9 mouse cellular contexts compared by ENCODE assay signal in genomic region chr7:143460217-143460834, GRCm38 (mm10). TPM values are rescaled to one million over a fixed set of nuclear protein-coding genes. Genes with fewer than 3 reads are reported as not detected.
DNase-seq lines count a peak whose midpoint lies in the region; ATAC-seq lines count a peak whose summit lies in the region.
"Had no signal": no experiment of that assay in that cellular context is flagged by ENCODE, and none has a peak within 500 bp of the region (broad histone marks: within the 10 kb centered on the region; RNA-seq: fewer than 3 reads in every experiment).

No protein-coding gene starts in this region.

- ATAC-seq in kidney, embryonic 14.5 days (ENCODE audit: low FRiP score, low TSS enrichment): no peak
- ATAC-seq in hindbrain, embryonic 13.5 days (ENCODE audit: low FRiP score): no peak; the same call in 1 of the 2 replicates
- 0 out of 2 replicates have a peak, but pooled peaks have one; percentile 1 for ATAC-seq in midbrain, embryonic 12.5 days (ENCODE audit: low FRiP score, low read depth)

- peak overlapping the region; percentile 50 for H3K4me3 ChIP-seq in kidney, embryonic 14.5 days (ENCODE audit: low read length)
- H3K4me3 ChIP-seq in embryonic facial prominence, embryonic 10.5 days: peak overlapping the region; percentile 72
- H3K4me3 ChIP-seq in hindbrain, embryonic 13.5 days: peak overlapping the region; percentile 63
- H3K4me3 ChIP-seq in midbrain, embryonic 12.5 days: peak overlapping the region; percentile 67

- H3K9ac ChIP-seq in kidney, embryonic 14.5 days (ENCODE audit: low read depth, low read length): peak overlapping the region; percentile 63
- peak overlapping the region; percentile 80 for H3K9ac ChIP-seq in hindbrain, embryonic 13.5 days
- H3K9ac ChIP-seq in midbrain, embryonic 12.5 days (replicated peaks): peak overlapping the region; percentile 73

- H3K27ac ChIP-seq in kidney, embryonic 14.5 days (ENCODE audit: low read depth, low read length): peak overlapping the region; percentile 59; the same call in 1 of the 2 replicates
- H3K27ac ChIP-seq in embryonic facial prominence, embryonic 10.5 days (replicated peaks): peak overlapping the region; percentile 88
- H3K27ac ChIP-seq in hindbrain, embryonic 13.5 days: peak overlapping the region; percentile 82
- peak overlapping the region; percentile 83 for H3K27ac ChIP-seq in midbrain, embryonic 12.5 days (replicated peaks)

- peak overlapping the region; percentile 48 for H3K4me2 ChIP-seq in kidney, embryonic 14.5 days (replicated peaks; ENCODE audit: low read depth, low read length)
- peak overlapping the region; percentile 58 for H3K4me2 ChIP-seq in hindbrain, embryonic 13.5 days
- H3K4me2 ChIP-seq in midbrain, embryonic 12.5 days (replicated peaks): peak overlapping the region; percentile 51

- H3K36me3 ChIP-seq in kidney, embryonic 14.5 days (ENCODE audit: control insufficient read depth, insufficient read depth, low read length): no peaks in the 10 kb centered on the region
- peaks cover 11% of the 10 kb centered on the region; the same call in 1 of the 2 replicates for H3K36me3 ChIP-seq in embryonic facial prominence, embryonic 10.5 days (replicated peaks)
- H3K36me3 ChIP-seq in hindbrain, embryonic 13.5 days: no peaks in the 10 kb centered on the region
- no peaks in the 10 kb centered on the region for H3K36me3 ChIP-seq in midbrain, embryonic 12.5 days

- peaks cover 31% of the 10 kb centered on the region for H3K9me3 ChIP-seq in kidney, embryonic 14.5 days (ENCODE audit: control insufficient read depth, low read length)
- H3K9me3 ChIP-seq in embryonic facial prominence, embryonic 10.5 days: peaks cover 54% of the 10 kb centered on the region
- H3K9me3 ChIP-seq in hindbrain, embryonic 13.5 days: peaks cover 21% of the 10 kb centered on the region
- peaks cover 22% of the 10 kb centered on the region for H3K9me3 ChIP-seq in midbrain, embryonic 12.5 days

- H3K4me1 ChIP-seq in kidney, embryonic 14.5 days (ENCODE audit: control insufficient read depth, insufficient read depth, low read length): 0 out of 2 replicates have a peak, but pooled peaks cover 7% of the 10 kb centered on the region
- H3K4me1 ChIP-seq in embryonic facial prominence, embryonic 10.5 days: peaks cover 58% of the 10 kb centered on the region
- peaks cover 29% of the 10 kb centered on the region for H3K4me1 ChIP-seq in hindbrain, embryonic 13.5 days (replicated peaks)
- peaks cover 14% of the 10 kb centered on the region; the same call in 1 of the 2 replicates for H3K4me1 ChIP-seq in midbrain, embryonic 12.5 days

- WGBS in kidney, embryonic 14.5 days: 48% methylated on average over 59 of the region's 60 CpGs
- 38% methylated on average over 60 of the region's 60 CpGs for WGBS in embryonic facial prominence, embryonic 10.5 days
- WGBS in hindbrain, embryonic 13.5 days: 38% methylated on average over 60 of the region's 60 CpGs
- 41% methylated on average over 42 of the region's 60 CpGs for WGBS in midbrain, embryonic 12.5 days

- DNase-seq in kidney, adult 11 months: no peak
- DNase-seq in embryonic facial prominence, embryonic 10.5 days (ENCODE audit: low spot score): no peak
- DNase-seq in left cerebral cortex, adult 11 months (ENCODE audit: low spot score): no peak
- DNase-seq in left cerebral cortex, adult 18-20 months (ENCODE audit: low spot score in 2 of 2): no peak
- no peak for DNase-seq in spleen, postnatal 36 days (ENCODE audit: low spot score in 2 of 2)

- H3K27me3 ChIP-seq in kidney, embryonic 14.5 days (ENCODE audit: control insufficient read depth, insufficient read depth, low read length): no peaks in the 10 kb centered on the region
- peaks cover 77% of the 10 kb centered on the region for H3K27me3 ChIP-seq in embryonic facial prominence, embryonic 10.5 days (replicated peaks; ENCODE audit: low read depth, poor library complexity, severe bottlenecking)
- peaks cover 12% of the 10 kb centered on the region; the same call in 1 of the 2 replicates for H3K27me3 ChIP-seq in hindbrain, embryonic 13.5 days
- peaks cover 38% of the 10 kb centered on the region for H3K27me3 ChIP-seq in midbrain, embryonic 12.5 days

RNA-seq across cellular contexts. Expression of gene Cdkn1c, which starts 0.5 kb away (rescaled TPM):
- 1,196 and 1,506 TPM in 2 replicates for polyA plus RNA-seq in kidney, embryonic 14.5 days (2014; fragmentation: Nextera tagmentation; extraction: Ambion mirVana)
- polyA plus RNA-seq in embryonic facial prominence, embryonic 10.5 days (2016; fragmentation: Nextera tagmentation; extraction: Ambion mirVana): 355 and 407 TPM in 2 replicates
- polyA plus RNA-seq in hindbrain, embryonic 13.5 days (2015; fragmentation: Nextera tagmentation; extraction: Ambion mirVana): 359 and 375 TPM in 2 replicates
- 875 and 1,070 TPM in 2 replicates for polyA plus RNA-seq in midbrain, embryonic 12.5 days (2016; fragmentation: Nextera tagmentation; extraction: Ambion mirVana)
- total RNA-seq in left cerebral cortex, adult 18-20 months (2021): 10 to 100 TPM; 11.9 to 13.3 TPM

RNA-seq across cellular contexts. Expression of gene Slc22a18, which starts 13.2 kb away (rescaled TPM):
- polyA plus RNA-seq in kidney, embryonic 14.5 days (2014; fragmentation: Nextera tagmentation; extraction: Ambion mirVana): 4.4 and 4.7 TPM in 2 replicates
- polyA plus RNA-seq in embryonic facial prominence, embryonic 10.5 days (2016; fragmentation: Nextera tagmentation; extraction: Ambion mirVana): 0.26 and 0.96 TPM in 2 replicates
- 0.60 and 0.78 TPM in 2 replicates for polyA plus RNA-seq in hindbrain, embryonic 13.5 days (2015; fragmentation: Nextera tagmentation; extraction: Ambion mirVana)
- 0.38 and 0.48 TPM in 2 replicates for polyA plus RNA-seq in midbrain, embryonic 12.5 days (2016; fragmentation: Nextera tagmentation; extraction: Ambion mirVana)
- total RNA-seq in left cerebral cortex, adult 18-20 months (2021): under 1 TPM; 0.68 to 0.86 TPM

RNA-seq across cellular contexts. Expression of gene Phlda2, which starts 42.6 kb away (rescaled TPM):
- polyA plus RNA-seq in kidney, embryonic 14.5 days (2014; fragmentation: Nextera tagmentation; extraction: Ambion mirVana): 7.3 and 10.6 TPM in 2 replicates
- polyA plus RNA-seq in embryonic facial prominence, embryonic 10.5 days (2016; fragmentation: Nextera tagmentation; extraction: Ambion mirVana): 2.7 and 2.9 TPM in 2 replicates
- polyA plus RNA-seq in hindbrain, embryonic 13.5 days (2015; fragmentation: Nextera tagmentation; extraction: Ambion mirVana): 0.53 and 1.5 TPM in 2 replicates
- polyA plus RNA-seq in midbrain, embryonic 12.5 days (2016; fragmentation: Nextera tagmentation; extraction: Ambion mirVana): 1.4 and 1.5 TPM in 2 replicates
- not detected for total RNA-seq in left cerebral cortex, adult 18-20 months (2021)
- total RNA-seq: gastrocnemius, postnatal 4 days had no signal
